Mouse (Mus musculus) hindbrain, postnatal 0 days (tissue): ENCODE results near the gene Ccnt2. TPM values are rescaled to one million over a fixed set of nuclear protein-coding genes. Genes with fewer than 3 reads are reported as not detected.

ENCODE experiments used
- ATAC-seq: fragments of 200-750 bp; cut with Nextera tagmentation; 2 replicates; pipeline ENCODE4 v1.8.0; 2017; ENCODE audit warnings: mild to moderate bottlenecking, moderate TSS enrichment, moderate library complexity
- DNase-seq: peaks from one replicate; pipeline ENCODE4 v3.0.0-alpha.2; 2015; ENCODE audit warnings: low spot score
- H3K27ac ChIP-seq: fragments of 300-500 bp; sonication (generic); 2 replicates; pipeline ENCODE4 v1.5.1; 2014; ENCODE audit warnings: mild to moderate bottlenecking
- H3K27me3 ChIP-seq: fragments of 300-500 bp; sonication (generic); 2 replicates; pipeline ENCODE4 v1.6.1; 2014; ENCODE audit warnings: low read length, mixed read lengths; ENCODE audit not compliant: insufficient read depth
- H3K36me3 ChIP-seq: fragments of 300-500 bp; sonication (generic); 2 replicates; pipeline ENCODE4 v1.6.1; 2014; ENCODE audit warnings: low read length, mixed read lengths; ENCODE audit not compliant: insufficient read depth
- H3K4me1 ChIP-seq: fragments of 300-500 bp; sonication (generic); 2 replicates; pipeline ENCODE4 v1.6.1; 2014; ENCODE audit warnings: antibody characterized with exemption, low read length, mixed read lengths; ENCODE audit not compliant: insufficient read depth
- H3K4me2 ChIP-seq: fragments of 300-500 bp; sonication (generic); 2 replicates; pipeline ENCODE4 v1.6.1; 2014; ENCODE audit warnings: low read depth, mild to moderate bottlenecking, low read length, moderate library complexity, mixed read lengths
- H3K4me3 ChIP-seq: fragments of 300-500 bp; sonication (generic); 2 replicates; pipeline ENCODE4 v1.5.1; 2014; ENCODE audit warnings: low read length
- H3K9ac ChIP-seq: fragments of 300-500 bp; sonication (generic); replicated peaks from 2 replicates; pipeline ENCODE4 v1.6.1; 2014; ENCODE audit warnings: mild to moderate bottlenecking, low read length, moderate library complexity, mixed read lengths
- H3K9me3 ChIP-seq: fragments of 300-500 bp; sonication (generic); 2 replicates; pipeline ENCODE4 v1.6.1; 2016; ENCODE audit warnings: low read length, mixed read lengths
- CTCF ChIP-seq: IDR thresholded peaks from 2 replicates; pipeline ENCODE4 v1.5.1; 2016; ENCODE audit warnings: antibody characterized with exemption, control low read depth, low read depth
- WGBS: fragments of 180-500 bp; shearing (Covaris S2); extraction: QIAGEN DNeasy Blood & Tissue Kit; methylation state at CpG from one replicate; pipeline ENCODE4 v1.1.7; 2014; 5-methylcytosine and 5-hydroxymethylcytosine counted together
- polyA plus RNA-seq: library from polyadenylated mRNA; unstranded; fragments of >200 nt; fragmentation: Nextera tagmentation; extraction: Ambion mirVana; gene quantifications from 2 replicates; pipeline ENCODE4 v1.2.1, GENCODE M21; 2015
- total RNA-seq: library from RNA; depleted of rRNA; stranded (reverse); fragments of >200 nt; gene quantifications from 2 replicates; pipeline ENCODE4 v1.2.3, GENCODE M21; 2014

Gene Ccnt2
- total and polyA plus RNA-seq, 2 experiments from 2014 or later, result 28.8 to 39.0 TPM

GRCm38 (mm10) chr1:127802916-127803315 is 29.0 kb downstream of the Ccnt2 start:
- DNase-seq (no peak), ATAC-seq (no peak)
- H3K4me3 ChIP-seq, result no peak overlapping the region
- 89% methylated on average over 8 of the region's 8 CpGs for WGBS
- H3K27ac ChIP-seq, result no peak overlapping the region
- no peaks in the 10 kb centered on the region for H3K27me3 ChIP-seq
- H3K9me3 ChIP-seq, result no peaks in the 10 kb centered on the region
- H3K36me3 ChIP-seq, result peaks cover 26% of the 10 kb centered on the region
- H3K9ac ChIP-seq, result no peak overlapping the region
- H3K4me1 ChIP-seq, result no peaks in the 10 kb centered on the region
- H3K4me2 ChIP-seq, result no peak overlapping the region
- TF ChIP-seq CTCF, result no peak

DNA sequence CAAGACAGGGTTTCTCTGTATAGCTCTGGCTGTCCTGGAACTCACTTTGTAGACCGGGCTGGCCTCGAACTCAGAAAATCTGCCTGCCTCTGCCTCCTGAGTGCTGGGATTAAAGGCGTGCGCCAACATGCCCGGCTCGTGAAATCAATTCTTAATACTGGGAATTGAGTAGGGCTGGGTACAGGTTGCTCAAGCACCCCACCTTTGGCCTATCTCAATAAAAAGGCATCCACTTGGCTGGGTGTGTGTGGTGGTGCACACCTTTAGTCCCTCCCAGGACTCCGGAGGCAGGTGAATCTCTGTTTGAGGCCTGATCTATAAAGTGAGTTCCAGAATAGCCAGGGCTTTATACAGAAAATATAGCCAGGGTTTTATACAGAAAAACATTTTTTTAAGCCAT is 34.7 kb downstream of the Ccnt2 start:
- no peak for DNase-seq
- H3K9ac ChIP-seq, result no peak overlapping the region
- no peaks in the 10 kb centered on the region for H3K27me3 ChIP-seq
- H3K4me1 ChIP-seq, result no peaks in the 10 kb centered on the region
- ATAC-seq, result no peak
- no peak overlapping the region for H3K27ac ChIP-seq
- no peaks in the 10 kb centered on the region for H3K9me3 ChIP-seq
- H3K4me2 ChIP-seq, result no peak overlapping the region
- H3K36me3 ChIP-seq, result peaks cover 4% of the 10 kb centered on the region
- H3K4me3 ChIP-seq, result no peak overlapping the region
- no peak for TF ChIP-seq CTCF
- WGBS, result 97% methylated on average over 7 of the region's 7 CpGs

DNA sequence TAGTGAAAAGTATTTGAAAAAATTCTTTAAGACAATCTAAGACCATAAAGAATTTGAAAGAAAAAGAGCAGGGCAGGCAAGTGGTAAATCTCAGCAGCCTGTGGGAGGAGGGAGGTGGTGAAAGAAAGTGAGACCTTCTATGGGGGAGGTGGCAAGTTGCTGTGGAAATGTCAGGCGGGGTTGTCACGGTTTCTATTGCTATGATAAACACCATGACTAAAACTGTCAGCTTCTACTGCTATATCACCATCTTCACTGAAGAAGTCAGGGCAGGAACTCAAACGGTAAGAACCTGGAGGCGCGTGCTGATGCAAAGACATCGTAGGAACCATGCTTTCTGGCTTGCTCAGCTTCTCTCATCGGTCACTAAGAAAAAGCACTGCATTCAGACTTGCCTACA is 39.0 kb downstream of the Ccnt2 start:
- Histone ChIP-seq H3K36me3 (no peaks in the 10 kb centered on the region), H3K4me2 (no peak overlapping the region), H3K9ac (no peak overlapping the region), H3K9me3 (no peaks in the 10 kb centered on the region), H3K27ac (no peak overlapping the region), H3K4me1 (no peaks in the 10 kb centered on the region), H3K27me3 (no peaks in the 10 kb centered on the region), H3K4me3 (no peak overlapping the region)
- 49% methylated on average over 7 of the region's 7 CpGs for WGBS
- TF ChIP-seq CTCF, result no peak
- DNase-seq (no peak), ATAC-seq (no peak)

GRCm38 (mm10) chr1:127816381-127816780 is 42.4 kb downstream of the Ccnt2 start:
- no peak for TF ChIP-seq CTCF
- Histone ChIP-seq H3K4me1 (no peaks in the 10 kb centered on the region), H3K27me3 (no peaks in the 10 kb centered on the region), H3K27ac (no peak overlapping the region), H3K4me2 (no peak overlapping the region), H3K36me3 (no peaks in the 10 kb centered on the region), H3K9me3 (no peaks in the 10 kb centered on the region), H3K9ac (no peak overlapping the region), H3K4me3 (no peak overlapping the region)
- ATAC-seq, result no peak
- no peak for DNase-seq
- WGBS, result 87% methylated on average over 6 of the region's 6 CpGs

- 13% methylated on average over 2 of the region's 2 CpGs for WGBS
- peak; percentile 82 for DNase-seq
- peak; percentile 73 for TF ChIP-seq CTCF
- no peaks in the 10 kb centered on the region for H3K36me3 ChIP-seq
- no peak overlapping the region for H3K4me3 ChIP-seq
- H3K27me3 ChIP-seq, result no peaks in the 10 kb centered on the region
- ATAC-seq, result no peak
- H3K9ac ChIP-seq, result no peak overlapping the region
- no peaks in the 10 kb centered on the region for H3K4me1 ChIP-seq
- H3K9me3 ChIP-seq, result no peaks in the 10 kb centered on the region
- H3K27ac ChIP-seq, result no peak overlapping the region
- no peak overlapping the region for H3K4me2 ChIP-seq
Measured at GRCm38 (mm10) chr1:127827325-127827724, 53.4 kb downstream of the Ccnt2 start.

DNA sequence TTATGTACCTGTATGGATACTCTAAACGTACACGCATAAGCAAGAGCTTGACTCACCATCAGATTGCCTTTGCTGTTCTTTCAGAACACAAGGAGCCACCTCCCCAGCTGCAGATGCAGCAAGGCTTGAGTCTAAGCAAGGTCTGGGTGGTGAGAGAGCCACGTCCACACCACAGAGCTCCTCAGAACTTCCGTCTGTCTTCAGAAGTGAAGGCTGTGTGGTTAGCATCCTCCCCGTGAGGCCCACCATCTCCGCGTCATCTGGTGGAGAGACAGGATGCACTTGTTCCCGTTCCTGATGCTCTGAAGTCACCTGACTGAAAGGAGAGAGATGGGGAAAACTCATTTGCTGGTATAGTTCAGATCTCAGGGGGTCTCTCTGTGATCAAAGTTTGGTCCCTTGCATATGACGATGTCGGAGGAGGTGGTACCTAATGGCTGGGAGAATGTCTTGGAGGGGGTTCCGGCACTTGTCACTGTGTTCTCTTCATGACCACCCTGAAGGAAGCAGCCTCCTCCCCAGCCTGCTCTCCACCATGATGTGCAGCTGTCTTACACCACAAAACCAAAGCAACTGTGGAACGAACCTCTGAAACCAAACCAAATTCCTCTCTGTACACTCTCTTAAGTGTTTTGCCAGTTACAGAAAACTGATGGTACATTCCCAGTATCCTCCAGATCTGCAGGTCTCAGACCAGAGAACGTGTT is 56.4 kb downstream of the Ccnt2 start:
- Histone ChIP-seq H3K27ac (no peak overlapping the region), H3K4me2 (no peak overlapping the region), H3K4me1 (no peaks in the 10 kb centered on the region), H3K36me3 (no peaks in the 10 kb centered on the region), H3K9ac (no peak overlapping the region), H3K27me3 (no peaks in the 10 kb centered on the region), H3K4me3 (no peak overlapping the region), H3K9me3 (no peaks in the 10 kb centered on the region)
- DNase-seq, result no peak
- no peak for ATAC-seq
- no peak for TF ChIP-seq CTCF
- WGBS, result 84% methylated on average over 13 of the region's 13 CpGs

- TF ChIP-seq CTCF, result no peak
- Histone ChIP-seq H3K27ac (no peak overlapping the region), H3K4me1 (no peaks in the 10 kb centered on the region), H3K4me2 (no peak overlapping the region), H3K9me3 (no peaks in the 10 kb centered on the region), H3K9ac (no peak overlapping the region), H3K4me3 (no peak overlapping the region), H3K27me3 (no peaks in the 10 kb centered on the region), H3K36me3 (no peaks in the 10 kb centered on the region)
- ATAC-seq (no peak), DNase-seq (no peak)
- 56% methylated on average over 2 of the region's 2 CpGs for WGBS
Measured at GRCm38 (mm10) chr1:127833714-127834113, 59.8 kb downstream of the Ccnt2 start.
